Mouse (Mus musculus): ENCODE measurements at regions not wholly inside any gene's neighbourhood (a gene's known extent, or its start where the extent isn't known, plus 50 kb on each side); places are given as distances from the start of the nearest gene placed in this dataset.
"Not testable (repeated sequence)": the region's sequence is repeated elsewhere in the genome, so short reads cannot be mapped to it uniquely, and the experiment has no call there.

- in situ Hi-C loops (cut with MboI, MseI): no loop called here
Observed at GRCm38 (mm10) chr10:14333344-14333743, 212.1 kb downstream of the Adgrg6 start.

GRCm38 (mm10) chr10:14332688-14333117, 212.8 kb downstream of the Adgrg6 start:
- in situ Hi-C loops (cut with MboI, MseI): no loop called here

- in situ Hi-C loops (cut with MboI, MseI): loop anchor here (5.0 to 10.0 kb wide), 4 partner anchors 63 to 767 kb away; no protein-coding TSS in a partner anchor
Observed at GRCm38 (mm10) chr10:14328846-14329245, 216.6 kb downstream of the Adgrg6 start.

GRCm38 (mm10) chr10:14326229-14326628, 219.2 kb downstream of the Adgrg6 start:
- in situ Hi-C loops (cut with MboI, MseI): loop anchor here (5.0 to 10.0 kb wide), 4 partner anchors 66 to 764 kb away; no protein-coding TSS in a partner anchor

GRCm38 (mm10) chr10:14321503-14321902, 224.0 kb downstream of the Adgrg6 start:
- in situ Hi-C loops (cut with MboI, MseI): loop anchor here (5.0 to 25.0 kb wide), 4 partner anchors 71 to 759 kb away; partner anchors contain the start of genes Adat2 (in 1 of the 2) and Pex3 (in 1 of the 2)

GRCm38 (mm10) chr10:14315232-14315631, 230.2 kb downstream of the Adgrg6 start:
- in situ Hi-C loops (cut with MboI, MseI): loop anchor here in 1 of 2 experiments (25.0 kb wide), 1 partner anchor 753 kb away; the partner anchor contains the start of genes Adat2 and Pex3

- in situ Hi-C loops (cut with MboI, MseI): loop anchor here in 1 of 2 experiments (5.0 to 25.0 kb wide), 2 partner anchors 107 to 752 kb away; partner anchors contain the start of genes Adat2 and Pex3
Observed at GRCm38 (mm10) chr10:14314607-14315006, 230.9 kb downstream of the Adgrg6 start.

- in situ Hi-C loops (cut with MboI, MseI): loop anchor here in 1 of 2 experiments (5.0 to 25.0 kb wide), 2 partner anchors 107 to 752 kb away; partner anchors contain the start of genes Adat2 and Pex3
Observed at GRCm38 (mm10) chr10:14314004-14314581, 231.4 kb downstream of the Adgrg6 start.

- in situ Hi-C loops (cut with MboI, MseI): loop anchor here in 1 of 2 experiments (5.0 to 25.0 kb wide), 2 partner anchors 106 to 751 kb away; partner anchors contain the start of genes Adat2 and Pex3
Observed at GRCm38 (mm10) chr10:14312959-14313358, 232.5 kb downstream of the Adgrg6 start.

- in situ Hi-C loops (cut with MboI, MseI): loop anchor here in 1 of 2 experiments (5.0 to 25.0 kb wide), 2 partner anchors 105 to 750 kb away; partner anchors contain the start of genes Adat2 and Pex3
Observed at GRCm38 (mm10) chr10:14311962-14312361, 233.5 kb downstream of the Adgrg6 start.

- in situ Hi-C loops (cut with MboI, MseI): loop anchor here in 1 of 2 experiments (5.0 to 25.0 kb wide), 2 partner anchors 75 to 745 kb away; partner anchors contain the start of genes Adat2 and Pex3
Observed at GRCm38 (mm10) chr10:14306811-14307210, 238.6 kb downstream of the Adgrg6 start.

- in situ Hi-C loops (cut with MboI, MseI): loop anchor here in 1 of 2 experiments (25.0 kb wide), 1 partner anchor 741 kb away; the partner anchor contains the start of genes Adat2 and Pex3
Observed at GRCm38 (mm10) chr10:14303476-14303875, 242.0 kb downstream of the Adgrg6 start.

- in situ Hi-C loops (cut with MboI, MseI): no loop called here
Observed at GRCm38 (mm10) chr10:14296147-14296546, 249.3 kb downstream of the Adgrg6 start.

- in situ Hi-C loops (cut with MboI, MseI): not testable (repeated sequence)
Observed at GRCm38 (mm10) chr10:14292701-14293100, 252.8 kb downstream of the Adgrg6 start.

- in situ Hi-C loops (cut with MboI, MseI): no loop called here
Observed at GRCm38 (mm10) chr10:14287551-14287950, 257.9 kb downstream of the Adgrg6 start.

- in situ Hi-C loops (cut with MboI, MseI): no loop called here
Observed at GRCm38 (mm10) chr10:14276631-14277030, 268.8 kb downstream of the Adgrg6 start.

- in situ Hi-C loops (cut with MboI, MseI): no loop called here
Observed at GRCm38 (mm10) chr10:14275477-14275876, 270.0 kb downstream of the Adgrg6 start.

- in situ Hi-C loops (cut with MboI, MseI): no loop called here
Observed at GRCm38 (mm10) chr10:14270008-14270407, 275.5 kb downstream of the Adgrg6 start.

GRCm38 (mm10) chr10:14267641-14268040, 277.8 kb downstream of the Adgrg6 start:
- in situ Hi-C loops (cut with MboI, MseI): no loop called here

- in situ Hi-C loops (cut with MboI, MseI): no loop called here
Observed at GRCm38 (mm10) chr10:14239670-14240069, 273.8 kb downstream of the Hivep2 start.

GRCm38 (mm10) chr10:14234896-14235604, 269.2 kb downstream of the Hivep2 start:
- in situ Hi-C loops (cut with MboI, MseI): loop anchor here in 1 of 2 experiments (5.0 kb wide), 1 partner anchor 72 kb away; no protein-coding TSS in a partner anchor
